Mouse (Mus musculus) CH12F3 (cell line): Measurements from ENCODE around the gene Rps25.
"Not testable (repeated sequence)": the region's sequence is repeated elsewhere in the genome, so short reads cannot be mapped to it uniquely, and the experiment has no call there.

Source experiments
- in situ Hi-C: fragments of 300-500 bp; cut with MboI; formaldehyde crosslinking; loops from 2 replicates; pipeline ENCODE4 v1.14.3; 2020; ENCODE audit warnings: low sequenced_read_pairs

The Rps25 gene

GRCm38 (mm10) chr9:44406906-44407751 is at the start of gene Rps25, which contains the start of gene Trappc4:
Rps25 (plus strand) TSS chr9:44407139.
Trappc4 (minus strand) TSS chr9:44407600.
- in situ Hi-C loops = no loop called here

- in situ Hi-C loops = no loop called here
These were observed 49.7 kb upstream of the Rps25 start for GRCm38 (mm10) chr9:44357207-44357606.

GRCm38 (mm10) chr9:44361190-44361917 is 45.6 kb upstream of the Rps25 start, which contains the start of gene Vps11:
Vps11 (minus strand) TSS chr9:44361670.
- in situ Hi-C loops = no loop called here

DNA sequence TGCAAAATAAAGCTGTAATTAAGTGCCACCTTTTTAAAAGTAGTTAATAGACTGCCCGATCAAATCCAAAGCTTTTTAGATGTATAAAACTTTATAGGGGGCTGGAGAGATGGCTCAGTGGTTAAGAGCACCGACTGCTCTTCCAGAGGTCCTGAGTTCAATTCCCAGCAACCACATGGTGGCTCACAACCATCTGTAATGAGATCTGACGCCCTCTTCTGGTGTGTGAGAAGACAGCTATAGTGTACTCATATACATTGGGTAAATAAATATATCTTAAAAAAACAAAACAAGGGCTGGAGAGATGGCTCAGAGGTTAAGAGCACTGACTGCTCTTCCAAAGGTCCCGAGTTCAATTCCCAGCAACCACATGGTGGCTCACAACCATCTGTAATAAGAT is 45.0 kb upstream of the Rps25 start:
- in situ Hi-C loops = not testable (repeated sequence)

DNA sequence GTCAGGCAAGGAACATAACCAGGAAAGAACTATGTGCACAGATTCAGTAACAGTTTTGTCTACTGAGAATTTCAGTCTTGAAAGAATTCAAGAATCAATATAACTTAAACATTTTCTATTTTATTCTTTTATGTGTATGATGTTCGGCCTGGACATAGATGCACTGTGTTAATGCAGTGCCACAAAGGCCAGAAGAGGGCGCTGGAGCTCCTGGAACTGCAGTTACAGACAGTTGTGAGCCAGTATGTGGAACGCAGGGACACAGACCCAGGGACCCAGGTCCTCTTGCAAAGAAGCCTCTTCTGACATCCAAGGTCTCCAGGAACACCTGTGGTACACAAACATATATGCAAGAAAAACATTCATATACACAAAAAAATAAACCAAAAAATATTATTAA is 42.5 kb upstream of the Rps25 start:
- in situ Hi-C loops = no loop called here

DNA sequence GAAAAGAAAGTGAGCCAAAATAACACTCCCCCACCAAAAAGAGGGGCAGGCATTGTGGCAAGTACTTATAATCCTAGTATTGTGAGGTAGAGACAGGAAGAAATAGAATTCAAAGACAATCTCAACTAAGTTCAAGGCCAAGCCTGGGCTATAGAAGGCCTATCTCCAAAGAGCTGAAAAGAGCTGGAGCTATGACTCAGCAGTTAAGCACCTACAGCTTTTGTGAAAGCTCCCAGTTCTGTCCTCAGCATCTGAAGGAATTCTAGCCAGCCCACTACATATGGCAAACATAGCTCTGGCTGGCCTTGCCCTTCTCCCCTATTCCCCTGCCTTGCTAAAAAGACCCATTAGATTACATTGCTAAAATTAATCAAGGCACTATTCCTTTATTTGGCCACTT is 33.6 kb upstream of the Rps25 start:
- in situ Hi-C loops = no loop called here

DNA sequence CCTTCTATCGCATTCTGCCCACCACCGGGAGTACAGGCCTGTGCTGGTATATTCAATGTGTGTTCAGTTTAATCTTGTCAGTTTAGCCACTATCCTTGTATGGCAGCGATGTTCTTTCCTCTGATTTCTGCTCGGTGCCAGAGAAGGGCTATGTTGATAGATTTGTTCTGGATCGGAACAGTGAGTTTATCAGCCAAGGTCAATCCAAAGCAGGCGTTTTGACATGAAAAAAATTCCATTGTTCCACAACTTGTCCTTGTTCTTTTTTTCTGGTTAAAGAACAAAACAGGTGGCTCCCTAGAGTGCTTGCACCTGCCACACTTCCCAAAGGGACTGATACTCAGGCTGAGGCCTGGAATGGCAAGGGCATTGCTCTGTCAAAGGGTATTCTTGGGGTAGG is 30.8 kb upstream of the Rps25 start:
- in situ Hi-C loops = no loop called here

GRCm38 (mm10) chr9:44377335-44377734 is 29.6 kb upstream of the Rps25 start:
- in situ Hi-C loops = not testable (repeated sequence)

- in situ Hi-C loops = no loop called here
These were observed 28.7 kb upstream of the Rps25 start for GRCm38 (mm10) chr9:44378153-44378730.

DNA sequence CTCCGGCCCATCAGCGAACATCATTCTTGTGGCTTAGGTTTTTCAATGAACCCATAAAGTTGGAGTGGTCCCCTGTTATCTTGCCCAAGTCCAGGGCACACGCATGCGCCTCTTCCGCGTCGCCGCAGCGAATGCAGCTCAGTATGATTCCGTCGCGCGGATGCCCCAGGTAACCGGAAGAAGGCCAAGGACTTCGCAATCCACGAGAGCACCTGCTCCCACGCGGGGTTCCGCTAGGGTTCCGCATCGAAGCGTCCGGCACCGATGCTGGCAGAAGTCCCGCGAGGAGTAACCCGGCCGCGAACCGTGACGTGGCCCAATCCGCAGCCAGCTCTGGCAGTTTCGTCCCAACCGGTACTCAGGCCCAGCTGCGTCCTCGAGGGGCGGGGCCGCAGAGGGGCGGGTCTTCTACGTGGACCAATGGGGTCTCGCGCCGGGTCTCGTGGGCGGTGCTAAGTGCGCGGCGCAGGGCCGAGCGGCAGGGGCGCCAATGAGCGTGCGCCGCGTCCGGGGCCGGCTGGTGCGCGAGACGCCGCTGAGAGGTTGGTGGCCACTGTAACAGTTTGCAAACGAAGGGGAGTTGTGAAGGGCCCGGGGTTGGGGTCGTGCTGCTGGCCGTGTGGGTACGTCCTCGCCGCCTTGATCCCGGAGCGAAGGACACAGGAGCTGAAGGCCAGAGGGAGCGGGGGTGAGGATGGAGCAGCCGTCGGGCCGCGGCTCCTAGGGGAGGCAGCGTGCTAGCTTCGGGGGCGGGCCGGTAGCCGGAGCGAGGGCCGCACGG is 27.7 kb upstream of the Rps25 start, which contains the start of gene Hyou1:
TSS of gene Hyou1 (plus strand) at position 437 of the 781 bp plus-strand sequence.
- in situ Hi-C loops = no loop called here

DNA sequence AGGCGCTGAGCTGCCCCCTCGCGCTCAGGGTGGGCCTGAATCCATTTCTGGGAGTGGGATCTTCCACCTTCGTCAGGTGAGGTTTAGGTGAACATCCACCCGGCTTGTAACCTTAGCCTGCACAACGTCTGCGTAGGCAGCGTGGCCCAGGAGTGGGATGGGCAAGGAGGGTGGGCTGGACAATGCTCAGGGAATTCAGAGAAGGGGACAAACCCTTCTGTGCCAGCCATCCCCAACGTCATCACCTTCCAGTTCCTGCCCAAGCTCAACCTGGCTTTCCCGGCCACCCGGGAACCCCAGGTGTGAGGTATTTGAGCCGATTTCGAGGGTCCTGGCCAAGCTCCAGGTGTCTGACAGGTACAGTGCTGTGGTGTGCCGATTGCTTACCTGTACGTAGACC is 27.1 kb upstream of the Rps25 start:
- in situ Hi-C loops = no loop called here

DNA sequence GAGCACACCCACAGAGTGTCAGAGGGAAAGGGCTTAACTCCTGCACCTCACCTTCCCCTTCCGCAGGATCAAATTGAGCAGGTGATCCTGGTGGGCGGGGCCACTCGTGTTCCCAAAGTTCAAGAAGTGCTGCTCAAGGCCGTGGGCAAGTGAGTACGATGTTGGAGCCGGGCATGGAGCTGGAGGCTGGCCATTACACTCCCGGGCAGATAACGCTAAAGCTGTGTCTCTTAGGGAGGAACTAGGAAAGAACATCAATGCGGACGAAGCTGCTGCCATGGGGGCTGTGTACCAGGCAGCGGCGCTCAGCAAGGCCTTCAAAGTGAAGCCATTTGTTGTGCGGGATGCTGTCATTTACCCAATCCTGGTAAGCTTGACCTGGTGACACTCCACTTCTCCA is 22.3 kb upstream of the Rps25 start:
- in situ Hi-C loops = no loop called here

GRCm38 (mm10) chr9:44387221-44387620 is 19.7 kb upstream of the Rps25 start:
- in situ Hi-C loops = no loop called here

GRCm38 (mm10) chr9:44389273-44389672 is 17.7 kb upstream of the Rps25 start:
- in situ Hi-C loops = no loop called here

- in situ Hi-C loops = no loop called here
These were observed 15.5 kb upstream of the Rps25 start for GRCm38 (mm10) chr9:44391466-44391865.

GRCm38 (mm10) chr9:44396684-44397411 is 10.1 kb upstream of the Rps25 start, which contains the start of gene Slc37a4:
Slc37a4 (plus strand) TSS chr9:44396852.
- in situ Hi-C loops = no loop called here

DNA sequence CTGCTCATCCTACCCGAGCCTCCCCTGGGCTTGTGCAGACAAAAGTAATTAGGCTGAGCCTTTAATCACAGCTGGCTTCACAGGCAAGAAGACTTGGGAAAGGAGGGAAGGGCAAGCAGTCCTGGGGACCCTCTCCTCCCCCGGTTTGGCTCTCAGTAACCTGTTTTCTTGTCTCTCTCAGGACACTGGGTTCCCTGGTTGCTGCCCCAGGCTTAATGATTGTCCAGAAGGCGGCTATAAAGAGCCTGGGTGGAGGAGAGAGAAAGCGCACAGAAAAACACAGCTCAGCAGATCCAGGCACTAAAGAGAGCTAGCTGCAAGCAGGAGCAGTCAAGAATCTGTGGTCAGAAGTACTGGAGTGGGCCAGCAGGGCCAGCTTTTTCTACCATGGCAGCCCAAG is 8.9 kb upstream of the Rps25 start:
- in situ Hi-C loops = no loop called here

DNA sequence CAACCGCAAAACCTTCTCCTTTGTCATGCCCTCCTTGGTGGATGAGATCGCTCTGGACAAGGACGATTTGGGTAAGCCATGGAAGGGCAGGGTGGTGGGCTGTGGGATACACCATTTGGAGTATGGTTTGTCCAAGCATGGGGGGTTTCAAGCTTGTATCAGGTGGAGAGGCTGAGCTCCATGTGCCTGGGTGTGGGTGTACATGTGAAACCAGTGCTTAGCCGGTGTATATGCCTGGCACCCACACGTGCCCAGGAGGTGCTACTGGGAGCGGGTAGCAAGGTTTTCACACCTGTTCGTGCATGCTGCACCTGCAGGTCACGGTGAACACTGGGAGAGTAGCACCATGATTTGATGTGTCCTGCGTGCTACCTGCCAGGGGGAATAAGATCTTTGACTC is 8.4 kb upstream of the Rps25 start:
- in situ Hi-C loops = no loop called here

GRCm38 (mm10) chr9:44399114-44399794 is 7.7 kb upstream of the Rps25 start:
- in situ Hi-C loops = no loop called here

- in situ Hi-C loops = no loop called here
These were observed 7.2 kb upstream of the Rps25 start for GRCm38 (mm10) chr9:44399795-44400114.
